Mouse (Mus musculus) midbrain, embryonic 16.5 days (tissue): ENCODE measurements around the gene Zswim1. TPM values are rescaled to one million over a fixed set of nuclear protein-coding genes. Genes with fewer than 3 reads are reported as not detected.
"Not testable (repeated sequence)": the region's sequence is repeated elsewhere in the genome, so short reads cannot be mapped to it uniquely, and the experiment has no call there.

Source experiments
- ATAC-seq: fragments of 200-750 bp; cut with Nextera tagmentation; 2 replicates; pipeline ENCODE4 v1.8.0; 2017; ENCODE audit warnings: moderate TSS enrichment
- H3K27ac ChIP-seq: fragments of 300-500 bp; sonication (generic); 2 replicates; pipeline ENCODE4 v1.5.1; 2014; ENCODE audit warnings: mild to moderate bottlenecking, low read length, mixed read lengths
- H3K27me3 ChIP-seq: fragments of 300-500 bp; sonication (generic); 2 replicates; pipeline ENCODE4 v1.6.1; 2014; ENCODE audit warnings: low read depth, low read length, mixed read lengths; ENCODE audit not compliant: control insufficient read depth, insufficient read depth
- H3K36me3 ChIP-seq: fragments of 300-500 bp; sonication (generic); 2 replicates; pipeline ENCODE4 v1.6.1; 2014; ENCODE audit warnings: mild to moderate bottlenecking, low read length, moderate library complexity, mixed read lengths; ENCODE audit not compliant: control insufficient read depth, insufficient read depth
- H3K4me1 ChIP-seq: fragments of 300-500 bp; sonication (generic); 2 replicates; pipeline ENCODE4 v1.6.1; 2014; ENCODE audit warnings: mild to moderate bottlenecking, low read length, mixed read lengths; ENCODE audit not compliant: control insufficient read depth, insufficient read depth
- H3K4me2 ChIP-seq: fragments of 300-500 bp; sonication (generic); 2 replicates; pipeline ENCODE4 v1.6.1; 2014; ENCODE audit warnings: mild to moderate bottlenecking, low read length, mixed read lengths
- H3K4me3 ChIP-seq: fragments of 300-500 bp; sonication (generic); 2 replicates; pipeline ENCODE4 v1.5.1; 2014; ENCODE audit warnings: low read depth, mild to moderate bottlenecking, low read length, moderate library complexity, mixed read lengths
- H3K9ac ChIP-seq: fragments of 300-500 bp; sonication (generic); 2 replicates; pipeline ENCODE4 v1.6.1; 2014; ENCODE audit warnings: low read depth, low read length, mixed read lengths
- H3K9me3 ChIP-seq: fragments of 300-500 bp; sonication (generic); replicated peaks from 2 replicates; pipeline ENCODE4 v1.6.1; 2014; ENCODE audit warnings: mild to moderate bottlenecking, low read length, mixed read lengths; ENCODE audit not compliant: control insufficient read depth, poor library complexity, severe bottlenecking
- WGBS: fragments of 180-500 bp; shearing (Covaris S2); extraction: QIAGEN DNeasy Blood & Tissue Kit; methylation state at CpG from one replicate; pipeline ENCODE4 v1.1.7; 2014; 5-methylcytosine and 5-hydroxymethylcytosine counted together
- polyA plus RNA-seq: library from polyadenylated mRNA; unstranded; fragments of >200 nt; fragmentation: Nextera tagmentation; extraction: Ambion mirVana; gene quantifications from 2 replicates; pipeline ENCODE4 v1.2.1, GENCODE M21; 2015

Zswim1 gene
- polyA plus RNA-seq, 1 experiment from 2014 or later: 29.9 TPM

GRCm38 (mm10) chr2:164790451-164790850, 32.0 kb upstream of the Zswim1 start:
- 88% methylated on average over 4 of the region's 4 CpGs for WGBS
- Histone ChIP-seq H3K4me3 (no peak overlapping the region), H3K4me1 (peaks cover 23% of the 10 kb centered on the region), H3K9ac (no peak overlapping the region), H3K36me3 (peaks cover 24% of the 10 kb centered on the region), H3K27me3 (no peaks in the 10 kb centered on the region), H3K4me2 (no peak overlapping the region), H3K9me3 (no peaks in the 10 kb centered on the region), H3K27ac (no peak overlapping the region)
- no peak for ATAC-seq

DNA sequence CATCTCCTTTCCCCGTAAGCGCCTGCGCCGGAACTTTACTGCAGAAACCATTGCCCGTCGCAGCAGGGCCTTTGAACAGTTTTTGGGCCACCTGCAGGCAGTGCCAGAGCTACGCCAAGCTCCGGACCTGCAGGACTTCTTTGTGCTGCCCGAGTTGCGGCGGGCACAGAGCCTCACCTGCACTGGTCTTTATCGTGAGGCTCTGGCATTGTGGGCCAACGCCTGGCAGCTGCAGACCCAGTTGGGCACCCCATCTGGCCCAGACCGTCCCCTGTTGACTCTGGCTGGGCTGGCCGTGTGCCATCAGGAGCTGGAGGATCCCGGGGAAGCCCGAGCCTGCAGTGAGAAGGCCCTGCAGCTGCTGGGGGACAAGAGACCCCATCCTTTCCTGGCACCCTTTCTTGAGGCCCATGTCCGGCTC, 30.6 kb upstream of the Zswim1 start:
- Histone ChIP-seq H3K27ac (no peak overlapping the region), H3K4me1 (peaks cover 18% of the 10 kb centered on the region), H3K4me2 (no peak overlapping the region), H3K36me3 (peaks cover 24% of the 10 kb centered on the region), H3K27me3 (no peaks in the 10 kb centered on the region), H3K4me3 (no peak overlapping the region), H3K9me3 (no peaks in the 10 kb centered on the region), H3K9ac (no peak overlapping the region)
- WGBS: 92% methylated on average over 18 of the region's 18 CpGs
- ATAC-seq: no peak

GRCm38 (mm10) chr2:164792400-164793190, 29.9 kb upstream of the Zswim1 start:
- no peak overlapping the region for H3K27ac ChIP-seq
- no peaks in the 10 kb centered on the region for H3K27me3 ChIP-seq
- 94% methylated on average over 12 of the region's 12 CpGs for WGBS
- H3K4me1 ChIP-seq: peaks cover 11% of the 10 kb centered on the region
- H3K36me3 ChIP-seq: peaks cover 26% of the 10 kb centered on the region
- H3K4me2 ChIP-seq: no peak overlapping the region
- H3K9me3 ChIP-seq: no peaks in the 10 kb centered on the region
- H3K9ac ChIP-seq: no peak overlapping the region
- no peak overlapping the region for H3K4me3 ChIP-seq
- no peak for ATAC-seq

DNA sequence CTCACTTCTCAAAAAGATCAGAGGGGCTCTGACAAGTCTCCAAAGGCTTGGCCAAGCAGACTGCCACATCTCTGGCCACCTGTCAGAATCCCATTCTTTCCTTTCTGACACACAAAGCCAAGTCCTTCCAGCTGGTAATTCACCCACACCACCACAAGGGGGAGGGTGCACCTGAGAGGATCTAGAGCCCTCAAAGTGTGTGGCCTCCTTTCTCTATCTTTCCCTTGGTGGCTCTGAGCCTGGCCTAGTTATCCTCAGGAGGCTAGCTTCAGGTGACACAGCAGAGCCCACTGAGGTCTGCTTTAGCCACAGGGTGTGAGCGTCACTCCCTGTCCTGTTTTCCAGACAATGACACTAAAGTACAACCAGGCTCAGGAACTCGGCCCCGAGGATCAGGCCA, 29.2 kb upstream of the Zswim1 start:
- H3K4me1 ChIP-seq: peaks cover 7% of the 10 kb centered on the region
- H3K9ac ChIP-seq: no peak overlapping the region
- no peak overlapping the region for H3K27ac ChIP-seq
- no peaks in the 10 kb centered on the region for H3K9me3 ChIP-seq
- no peak for ATAC-seq
- H3K4me2 ChIP-seq: no peak overlapping the region
- WGBS: 83% methylated on average over 3 of the region's 3 CpGs
- H3K36me3 ChIP-seq: peaks cover 29% of the 10 kb centered on the region
- H3K4me3 ChIP-seq: no peak overlapping the region
- H3K27me3 ChIP-seq: no peaks in the 10 kb centered on the region

DNA sequence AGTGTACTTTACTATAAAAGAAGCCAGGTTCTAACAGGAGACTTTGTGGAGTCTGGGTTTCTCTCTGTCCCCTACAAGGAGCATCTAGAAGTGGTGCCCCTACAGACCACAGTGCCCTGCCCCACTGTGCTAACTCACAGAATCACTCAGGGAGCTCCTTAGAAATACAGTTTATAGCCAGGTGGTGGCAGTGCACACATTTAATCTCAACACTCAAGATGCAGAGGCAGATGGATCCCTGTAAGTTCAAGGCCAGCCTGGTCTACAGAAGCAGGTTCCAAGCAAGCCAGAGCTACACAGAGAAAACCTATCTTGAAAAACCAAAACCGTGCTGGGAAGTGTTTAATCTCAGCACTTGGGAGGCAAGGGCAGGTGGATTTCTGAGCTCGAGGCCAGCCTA, 28.7 kb upstream of the Zswim1 start:
- Histone ChIP-seq H3K4me3 (no peak overlapping the region), H3K4me2 (no peak overlapping the region), H3K9me3 (no peaks in the 10 kb centered on the region), H3K27ac (no peak overlapping the region), H3K4me1 (peaks cover 2% of the 10 kb centered on the region; the same call in 1 of the 2 replicates), H3K9ac (no peak overlapping the region), H3K27me3 (no peaks in the 10 kb centered on the region), H3K36me3 (peaks cover 30% of the 10 kb centered on the region)
- 91% methylated on average over 2 of the region's 2 CpGs for WGBS
- no peak for ATAC-seq

- 40% methylated on average over 5 of the region's 5 CpGs for WGBS
- 0 out of 2 replicates have a peak, but pooled peaks have one; percentile 39 for ATAC-seq
- no peak overlapping the region for H3K9ac ChIP-seq
- no peak overlapping the region for H3K4me3 ChIP-seq
- H3K27me3 ChIP-seq: no peaks in the 10 kb centered on the region
- H3K4me1 ChIP-seq: no peaks in the 10 kb centered on the region
- H3K27ac ChIP-seq: no peak overlapping the region
- peaks cover 30% of the 10 kb centered on the region for H3K36me3 ChIP-seq
- no peak overlapping the region for H3K4me2 ChIP-seq
- no peaks in the 10 kb centered on the region for H3K9me3 ChIP-seq
These were observed 28.2 kb upstream of the Zswim1 start for GRCm38 (mm10) chr2:164794293-164794692.

- H3K27me3 ChIP-seq: no peaks in the 10 kb centered on the region
- peaks cover 31% of the 10 kb centered on the region for H3K36me3 ChIP-seq
- no peak for ATAC-seq
- 88% methylated on average over 4 of the region's 4 CpGs for WGBS
- no peaks in the 10 kb centered on the region for H3K9me3 ChIP-seq
- no peak overlapping the region for H3K27ac ChIP-seq
- H3K4me2 ChIP-seq: no peak overlapping the region
- H3K4me1 ChIP-seq: no peaks in the 10 kb centered on the region
- H3K4me3 ChIP-seq: no peak overlapping the region
- no peak overlapping the region for H3K9ac ChIP-seq
These were observed 26.6 kb upstream of the Zswim1 start for GRCm38 (mm10) chr2:164795868-164796267.

GRCm38 (mm10) chr2:164798554-164798953, 23.9 kb upstream of the Zswim1 start:
- not testable (repeated sequence) for ATAC-seq
- H3K36me3 ChIP-seq: peaks cover 14% of the 10 kb centered on the region

DNA sequence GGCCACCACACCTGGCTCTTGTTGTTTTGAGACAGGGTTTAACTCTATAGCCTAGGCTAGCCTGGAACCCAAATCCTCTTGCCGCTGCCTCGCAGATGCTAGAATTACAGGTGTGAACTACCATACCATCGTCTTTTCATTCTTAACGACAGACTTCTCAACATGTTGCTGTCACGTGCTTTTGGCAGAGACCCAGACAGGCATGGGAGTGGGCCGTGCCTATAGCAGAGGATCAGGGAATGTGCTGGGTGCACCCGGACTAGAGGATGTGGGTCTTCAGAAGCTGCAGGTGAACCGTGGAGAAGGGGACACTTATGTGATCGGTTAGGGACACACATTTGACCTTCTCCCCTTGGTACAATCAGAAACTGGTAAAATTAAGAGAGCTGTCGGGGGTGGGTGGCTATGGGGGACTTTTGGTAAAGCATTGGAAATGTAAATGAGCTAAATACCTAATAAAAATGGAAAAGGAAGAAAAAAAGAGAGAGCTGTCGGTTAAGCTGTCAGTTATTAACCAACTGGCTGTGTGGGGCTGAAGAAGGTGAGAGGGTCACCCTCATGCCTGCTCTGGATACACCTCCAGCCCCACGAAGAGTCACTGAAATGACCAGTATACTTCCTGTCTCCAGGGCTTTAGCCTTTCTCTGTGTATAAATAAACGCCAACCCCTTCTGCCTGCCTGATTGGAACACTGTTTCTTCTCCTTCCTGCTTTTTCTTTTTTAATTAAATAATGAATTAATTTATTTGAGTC, 22.1 kb upstream of the Zswim1 start:
- Histone ChIP-seq H3K27ac (no peak overlapping the region), H3K9me3 (no peaks in the 10 kb centered on the region), H3K4me1 (peaks cover 13% of the 10 kb centered on the region), H3K4me2 (no peak overlapping the region), H3K4me3 (no peak overlapping the region), H3K9ac (no peak overlapping the region), H3K27me3 (no peaks in the 10 kb centered on the region), H3K36me3 (peaks cover 9% of the 10 kb centered on the region)
- WGBS: 92% methylated on average over 13 of the region's 13 CpGs
- no peak for ATAC-seq

More at GRCm38 (mm10) chr2:164798554-164798953, 23.9 kb upstream of the Zswim1 start:
- not testable (repeated sequence) for H3K4me2 ChIP-seq, H3K4me3 ChIP-seq, H3K27me3 ChIP-seq, H3K9ac ChIP-seq, H3K4me1 ChIP-seq, H3K9me3 ChIP-seq, H3K27ac ChIP-seq
- 80% methylated on average over 5 of the region's 6 CpGs for WGBS
